9 mouse cellular contexts compared by ENCODE assay signal in the genomic region with DNA sequence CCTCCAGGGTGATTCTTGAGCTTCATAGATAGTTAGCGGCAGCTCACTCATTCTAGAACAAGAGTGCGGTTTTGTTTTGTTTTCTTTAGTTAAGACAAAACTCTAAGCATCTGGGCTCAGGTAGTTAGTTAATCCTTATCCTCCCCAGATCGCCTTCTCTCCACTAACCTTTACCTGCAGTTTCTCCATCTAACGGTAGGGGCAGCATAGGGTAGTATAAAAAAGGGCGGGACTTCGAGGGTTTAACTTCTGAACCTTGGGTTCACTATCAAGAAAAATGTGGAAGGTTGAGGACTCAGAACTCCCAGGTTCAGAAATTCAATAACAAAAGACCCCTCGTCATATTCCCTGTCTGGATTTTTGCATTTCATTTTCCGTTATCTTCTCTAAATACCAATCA. TPM values are rescaled to one million over a fixed set of nuclear protein-coding genes. Genes with fewer than 3 reads are reported as not detected.
DNase-seq lines count a peak whose midpoint lies in the region; ATAC-seq lines count a peak whose summit lies in the region.
"Had no signal": no experiment of that assay in that cellular context is flagged by ENCODE, and none has a peak within 500 bp of the region (broad histone marks: within the 10 kb centered on the region; RNA-seq: fewer than 3 reads in every experiment).

No protein-coding gene starts in this region.

- no peaks in the 10 kb centered on the region for H3K9me3 ChIP-seq in stomach, embryonic 16.5 days (replicated peaks; ENCODE audit: control insufficient read depth, low read length)
- H3K9me3 ChIP-seq: liver, embryonic 15.5 days had no signal

- no peak overlapping the region for H3K9ac ChIP-seq in stomach, embryonic 16.5 days (ENCODE audit: low read length)
- H3K9ac ChIP-seq: liver, embryonic 15.5 days had no signal

- H3K27ac ChIP-seq in stomach, embryonic 16.5 days (ENCODE audit: low read length) = no peak overlapping the region
- H3K27ac ChIP-seq: liver, embryonic 15.5 days had no signal

- H3K36me3 ChIP-seq in stomach, embryonic 16.5 days (ENCODE audit: control insufficient read depth, insufficient read depth, low read length) = no peaks in the 10 kb centered on the region
- H3K36me3 ChIP-seq: liver, embryonic 15.5 days had no signal

- H3K27me3 ChIP-seq in stomach, embryonic 16.5 days (ENCODE audit: control insufficient read depth, insufficient read depth, low read length) = no peaks in the 10 kb centered on the region

- H3K4me3 ChIP-seq in stomach, embryonic 16.5 days (replicated peaks; ENCODE audit: low read length) = no peak overlapping the region

- DNase-seq in kidney, adult 8-10 months = peak; percentile 45 to 62
- DNase-seq in kidney, adult 18-20 months = no peak
- DNase-seq in CD8-positive naive resting alpha-beta T cell, adult 2 months (ENCODE audit: low read depth in 2 of 2, low spot score in 2 of 2) = peak; percentile 39 to 59
- DNase-seq in kidney, postnatal 14 days = peak; percentile 49
- no peak for DNase-seq in layer of hippocampus, postnatal 25 days (ENCODE audit: extremely low spot score in 1 of 2, low spot score in 1 of 2)

- H3K4me1 ChIP-seq in stomach, embryonic 16.5 days (ENCODE audit: control insufficient read depth, insufficient read depth, low read length) = 0 out of 2 replicates have a peak, but pooled peaks cover 2% of the 10 kb centered on the region

- 24% methylated on average over 8 of the region's 8 CpGs for WGBS in stomach, embryonic 16.5 days

- ATAC-seq in activated CD4-positive, CD25-positive, alpha-beta regulatory T cell, adult 4 months = peak; percentile 80
- no peak for ATAC-seq in stomach, embryonic 16.5 days (ENCODE audit: insufficient read depth, low FRiP score)
- ATAC-seq in erythroblast, adult 5-6 weeks (replicated peaks; ENCODE audit: low FRiP score, poor library complexity, severe bottlenecking) = no peak

- peak overlapping the region; percentile 14; the same call in 1 of the 2 replicates for H3K4me2 ChIP-seq in stomach, embryonic 16.5 days (ENCODE audit: low read depth, low read length)

RNA-seq across cellular contexts. Expression of a gene that starts 1.0 kb away (rescaled TPM):
- 1 to 10 TPM in 1 of 2 experiments, under 1 TPM in 1; 0.70 to 1.3 TPM for polyA plus RNA-seq in activated CD4-positive, CD25-positive, alpha-beta regulatory T cell, adult 4 months (2017; shearing (Covaris generic))
- 30.3 and 36.6 TPM in 2 replicates for polyA plus RNA-seq in stomach, embryonic 16.5 days (2015; fragmentation: Nextera tagmentation; extraction: Ambion mirVana)
- 10 to 100 TPM; 87.5 to 89.2 TPM for total RNA-seq in layer of hippocampus, postnatal 25 days (2021)
- not detected in 2 replicates for total RNA-seq in erythroblast, adult 5-6 weeks (2015; ENCODE audit: low replicate concordance)
- total RNA-seq in erythroblast, adult 5-6 weeks (2017; ENCODE audit: low replicate concordance) = 0.14 and 0.51 TPM in 2 replicates

Comparison
In these comparisons a context has a peak if more than half of its experiments do, and no peak if none do; other contexts are left out.
1. DNase-seq: peak in kidney, adult 8-10 months (2 of 2), CD8-positive naive resting alpha-beta T cell, adult 2 months (2 of 2) and kidney, postnatal 14 days (single experiment); none in kidney, adult 18-20 months (single experiment) and layer of hippocampus, postnatal 25 days (0 of 2).
2. RNA of a gene that starts 1.0 kb away (total RNA-seq): 87.5 to 89.2 TPM in layer of hippocampus, postnatal 25 days; 0.14 to 0.51 TPM in erythroblast, adult 5-6 weeks; every median in the first group is over 10 times any median in the second.